Mouse (Mus musculus) monocyte, adult 2 months (primary cell): ENCODE measurements around the gene Hoxa2.

Experiments used
- DNase-seq, 2 experiments: peaks; one replicate each; pipeline ENCODE4 v3.0.0; 2022; ENCODE audit warnings: low spot score in 2 of 2, low read depth in 1 of 2

Hoxa2 gene

DNA sequence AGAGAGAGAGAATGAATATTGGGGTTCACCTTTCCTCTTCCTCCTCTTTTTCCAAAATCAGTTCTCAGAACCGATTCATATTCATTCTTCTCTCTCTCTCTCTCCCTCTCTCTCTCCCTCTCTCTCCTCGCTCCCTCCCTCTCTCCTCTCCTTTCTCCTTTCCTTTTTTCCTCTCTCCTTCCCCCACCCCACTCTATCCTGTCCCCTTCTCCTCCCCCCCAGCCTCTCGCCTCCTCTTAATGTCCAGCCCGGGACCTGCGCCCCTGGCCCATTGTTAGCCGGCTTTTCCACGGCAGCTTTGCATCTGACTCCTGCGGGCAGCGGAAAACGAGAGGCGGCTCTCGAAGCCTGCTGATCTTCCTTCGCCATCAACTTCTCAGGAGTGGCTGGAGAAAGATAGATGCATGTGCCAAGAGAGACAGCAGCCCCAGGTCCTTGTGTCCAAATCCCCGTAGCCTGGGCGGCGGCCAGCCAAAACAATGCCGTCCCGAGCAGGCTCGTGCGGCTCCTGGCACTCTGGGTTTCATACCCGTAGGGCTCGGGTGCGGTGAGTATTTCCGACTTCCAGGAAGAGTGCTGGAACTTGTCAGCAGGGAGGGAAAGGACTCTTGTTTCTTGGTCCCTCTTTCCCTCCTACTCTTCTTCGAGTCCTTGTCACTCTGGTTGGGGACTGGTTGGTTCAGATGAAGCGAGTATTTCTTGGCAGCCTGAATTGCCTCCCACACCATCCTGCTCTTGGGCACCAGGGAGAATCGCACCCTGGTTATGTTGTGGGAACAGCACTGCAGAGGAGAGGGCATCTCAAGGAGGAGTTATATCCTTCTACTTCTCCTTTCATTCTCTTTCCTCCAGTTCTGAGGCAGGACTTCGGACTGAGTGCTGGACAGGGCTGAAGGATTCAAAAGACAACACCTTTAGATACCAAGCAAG is 1.1 kb upstream of the Hoxa2 start:
- no peak for DNase-seq

DNA sequence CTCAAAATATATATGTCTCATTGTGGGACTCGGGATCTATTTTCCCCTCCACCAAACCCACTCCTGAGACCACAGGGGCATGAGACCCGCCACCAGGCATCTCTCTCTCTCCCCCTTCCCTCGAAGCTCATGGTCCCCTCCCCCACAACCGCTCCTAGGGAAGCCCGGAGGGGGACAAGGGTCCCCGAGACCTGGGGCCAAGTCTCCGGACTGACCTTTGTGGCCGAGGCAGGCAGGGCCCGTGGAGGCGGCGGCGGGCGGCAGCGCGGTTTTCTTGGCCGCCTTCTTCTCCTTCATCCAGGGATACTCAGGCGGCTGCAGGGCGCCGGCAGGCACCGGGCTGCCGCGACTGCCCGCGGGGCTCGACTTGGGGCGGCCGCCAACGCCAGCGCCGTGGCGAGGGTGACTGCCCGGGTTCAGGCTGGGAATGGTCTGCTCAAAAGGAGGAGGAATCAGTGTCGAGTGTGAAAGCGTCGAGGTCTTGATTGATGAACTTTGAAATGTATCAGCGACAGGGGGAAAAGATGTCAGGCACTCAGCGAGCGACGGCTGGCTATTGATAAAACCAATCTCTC is 493 bp downstream of the Hoxa2 start:
- no peak for DNase-seq

- no peak for DNase-seq
Observed at GRCm38 (mm10) chr6:52163366-52164031, 1.1 kb downstream of the Hoxa2 start.

- no peak for DNase-seq
Observed at GRCm38 (mm10) chr6:52162611-52163365, 1.8 kb downstream of the Hoxa2 start.

GRCm38 (mm10) chr6:52162093-52162380 is 2.6 kb downstream of the Hoxa2 start:
- no peak for DNase-seq

GRCm38 (mm10) chr6:52161336-52162092 is 3.1 kb downstream of the Hoxa2 start:
- no peak for DNase-seq

- DNase-seq = no peak
Observed at GRCm38 (mm10) chr6:52160511-52161335, 3.9 kb downstream of the Hoxa2 start.

DNA sequence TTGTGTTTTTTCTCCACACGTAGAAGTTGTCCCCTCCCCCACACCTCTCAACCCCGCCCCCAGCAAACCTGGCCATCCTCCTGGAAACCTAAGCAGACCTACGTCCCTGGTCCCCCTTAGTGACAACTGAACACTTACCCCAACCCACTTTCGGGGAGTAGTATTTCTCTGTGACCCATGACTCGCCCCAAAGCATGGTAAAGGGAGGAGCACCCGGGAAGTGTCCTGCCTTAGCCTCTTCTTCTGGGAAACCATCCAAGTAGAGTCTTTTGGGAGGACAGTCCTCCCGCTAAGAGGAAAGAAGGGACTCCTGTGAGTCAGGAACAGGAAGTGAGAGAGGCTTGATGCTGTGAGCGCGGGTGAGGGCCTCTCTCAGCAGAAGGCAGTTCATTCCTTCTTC is 4.7 kb downstream of the Hoxa2 start:
- DNase-seq = no peak

GRCm38 (mm10) chr6:52159164-52159761 is 5.4 kb downstream of the Hoxa2 start:
- no peak for DNase-seq

GRCm38 (mm10) chr6:52158276-52159051 is 6.2 kb downstream of the Hoxa2 start, which contains the start of gene Hoxa1:
TSS of gene Hoxa1 (minus strand) at chr6:52158317.
- DNase-seq = peak; percentile 71 to 76

DNA sequence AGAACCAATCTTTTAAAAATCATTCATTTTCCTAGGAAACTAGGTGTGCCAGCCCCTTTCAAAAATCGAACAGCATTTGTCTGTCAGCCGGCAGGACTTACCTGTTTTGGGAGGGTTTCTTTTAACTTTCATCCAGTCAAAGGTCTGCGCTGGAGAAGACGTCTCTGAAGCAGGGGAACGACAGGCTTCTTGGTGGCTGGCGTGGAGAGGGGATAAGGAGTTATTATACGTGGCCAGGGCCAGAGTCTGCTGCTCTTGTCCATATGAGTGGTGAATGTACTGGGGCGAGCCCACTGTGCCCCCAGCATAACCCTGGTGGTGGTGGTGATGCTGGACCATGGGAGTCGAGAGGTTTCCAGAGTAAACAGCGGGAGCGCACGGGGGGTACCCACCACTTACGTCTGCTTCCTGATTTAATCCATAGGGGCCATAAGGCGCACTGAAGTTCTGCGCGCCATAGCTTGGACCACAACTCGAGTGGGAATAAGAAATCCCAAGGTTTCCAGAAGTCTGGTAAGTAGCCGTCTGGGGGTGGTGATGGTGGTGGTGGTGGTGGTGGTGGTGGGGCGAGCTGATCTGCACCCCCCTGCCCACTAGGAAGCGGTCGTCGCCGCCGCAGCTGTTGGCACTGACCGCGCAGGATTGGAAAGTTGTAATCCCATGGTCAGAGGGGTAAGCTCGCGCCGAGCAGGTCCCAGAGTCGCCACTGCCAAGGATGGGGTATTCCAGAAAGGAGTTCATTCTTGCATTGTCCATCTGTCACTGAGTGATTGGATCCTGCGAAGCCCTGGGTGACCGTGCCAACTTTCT is 7.0 kb downstream of the Hoxa2 start:
- DNase-seq = no peak

GRCm38 (mm10) chr6:52156551-52157200 is 8.0 kb downstream of the Hoxa2 start:
- DNase-seq = no peak

DNA sequence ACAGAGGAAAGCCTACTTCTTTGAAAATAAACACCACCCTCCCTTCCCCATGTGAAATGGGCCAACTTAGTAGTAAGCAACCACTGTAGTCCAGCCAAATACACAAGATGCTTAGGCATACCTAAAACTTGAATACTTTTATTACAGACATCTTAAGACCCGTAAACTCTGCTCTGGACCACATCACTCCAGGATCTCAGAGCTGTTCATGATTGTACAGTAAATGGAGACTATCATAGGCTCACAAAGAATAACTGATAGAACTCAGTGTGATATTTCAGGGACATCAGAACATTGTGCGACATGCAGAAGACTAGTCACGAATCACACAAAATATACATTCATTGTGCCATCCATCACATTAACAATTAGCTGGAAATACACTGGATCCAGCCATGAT is 9.2 kb downstream of the Hoxa2 start:
- DNase-seq = no peak

DNA sequence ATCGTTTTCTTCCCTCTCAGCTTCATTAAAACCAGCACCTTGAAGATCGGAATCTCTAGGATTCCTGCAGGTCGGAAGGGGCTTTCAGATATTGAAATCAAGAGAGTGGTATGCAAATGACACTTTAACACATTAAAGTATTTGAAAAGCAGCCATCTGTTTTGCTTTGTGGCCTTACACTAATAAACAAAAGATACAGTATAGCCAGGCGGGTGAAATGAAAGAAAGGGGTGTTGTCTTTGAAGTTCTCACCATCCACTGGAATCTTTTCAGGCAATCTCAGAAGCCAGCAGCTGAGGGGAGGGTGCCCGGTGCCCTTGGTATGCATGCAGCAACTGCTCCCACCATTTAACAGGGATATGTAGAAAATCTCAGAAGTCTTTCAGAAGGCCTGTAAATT is 10.6 kb downstream of the Hoxa2 start:
- DNase-seq = no peak

DNA sequence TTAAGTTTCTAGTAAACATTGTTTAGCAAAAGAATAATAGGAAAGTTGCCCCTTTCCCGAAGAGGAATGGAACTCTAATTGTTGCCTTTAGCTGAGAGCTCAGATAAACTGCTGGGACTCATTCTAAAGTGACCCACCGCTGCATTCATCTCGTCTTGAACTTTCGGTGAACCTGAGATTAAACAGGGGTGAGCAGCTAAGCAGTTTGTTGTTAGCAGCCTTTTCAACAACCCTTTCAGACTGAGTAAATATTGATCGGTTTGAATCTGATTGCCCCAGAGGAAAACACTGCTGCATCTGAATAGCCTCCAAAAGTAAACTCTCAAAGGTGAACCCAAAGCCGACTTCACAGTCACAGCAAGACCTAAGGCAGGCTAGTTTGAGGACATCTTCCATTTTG is 11.4 kb downstream of the Hoxa2 start:
- no peak for DNase-seq

DNA sequence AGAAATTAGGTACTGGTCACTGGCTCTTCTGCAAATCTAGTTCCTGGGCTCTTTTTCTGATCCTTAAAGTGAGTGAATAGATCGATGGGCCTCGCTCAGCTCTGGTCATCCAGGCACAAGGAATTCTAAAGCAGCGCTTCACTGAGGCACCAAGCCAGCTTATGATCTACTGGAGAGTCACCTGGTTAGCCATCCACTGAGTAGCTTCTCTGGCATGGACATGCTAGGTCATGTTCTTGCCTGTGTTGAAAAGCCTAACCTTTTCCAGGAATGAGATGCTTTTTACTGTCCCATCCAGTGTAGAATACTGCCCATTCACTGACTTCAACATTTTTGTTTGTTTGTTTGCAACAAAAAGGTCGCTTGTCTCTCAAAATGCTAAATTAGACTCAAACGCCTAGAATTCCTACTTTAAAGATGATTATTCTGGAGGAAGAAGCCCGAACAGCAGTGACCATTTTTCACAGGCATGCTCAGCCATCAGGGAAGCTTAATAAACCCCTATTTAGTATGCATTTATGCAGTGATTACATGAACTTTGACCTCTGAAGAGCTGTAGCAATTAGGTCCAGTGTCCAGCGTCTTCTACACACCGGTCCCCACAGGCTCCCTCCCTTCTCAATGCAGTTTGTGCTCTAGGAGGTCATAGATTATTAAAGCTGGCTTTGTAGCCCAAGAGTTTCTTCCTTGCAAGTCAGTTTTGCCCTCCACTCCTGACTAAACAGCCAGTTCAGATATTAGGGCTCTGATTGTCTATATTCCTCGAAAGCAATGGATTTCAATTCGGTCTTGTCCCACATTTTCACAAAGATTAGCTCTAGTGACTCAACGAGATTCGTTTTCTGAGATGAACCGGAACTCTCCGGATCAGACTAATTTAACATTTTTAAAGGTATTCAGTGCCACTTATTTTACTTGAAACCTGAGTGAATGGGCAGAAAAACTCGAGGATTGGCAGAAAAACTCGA is 12.1 kb downstream of the Hoxa2 start:
- no peak for DNase-seq
